Mouse (Mus musculus) erythroblast, embryonic 14.5 days (primary cell): Measurements from ENCODE around the gene Ldlrap1. TPM values are rescaled to one million over a fixed set of nuclear protein-coding genes. Genes with fewer than 3 reads are reported as not detected.
A peak's percentile ranks its signal among the peaks of the same experiment; 100 is the strongest.

Experiments
- H3K27me3 ChIP-seq: 2 replicates; pipeline ENCODE4 v1.6.1; 2012; ENCODE audit warnings: inconsistent platforms; ENCODE audit not compliant: control insufficient read depth
- H3K36me3 ChIP-seq: 2 replicates; pipeline ENCODE4 v1.6.1; 2012; ENCODE audit warnings: mild to moderate bottlenecking, inconsistent platforms; ENCODE audit not compliant: control insufficient read depth
- H3K4me1 ChIP-seq: 2 replicates; pipeline ENCODE4 v1.6.1; 2012; ENCODE audit warnings: inconsistent platforms; ENCODE audit not compliant: control insufficient read depth
- H3K4me3 ChIP-seq: replicated peaks from 2 replicates; pipeline ENCODE3; 2012; ENCODE audit warnings: moderate library complexity, mild to moderate bottlenecking, inconsistent platforms
- H3K9me3 ChIP-seq: 2 replicates; pipeline ENCODE4 v1.6.1; 2012; ENCODE audit warnings: low read length, inconsistent platforms, mixed read lengths; ENCODE audit not compliant: control insufficient read depth
- GATA1 ChIP-seq: IDR thresholded peaks from 2 replicates; pipeline ENCODE4 v1.6.1; 2012; ENCODE audit warnings: low read length, inconsistent platforms, mixed read lengths
- TAL1 ChIP-seq: IDR thresholded peaks from 3 replicates; pipeline ENCODE4 v1.6.1; 2012; ENCODE audit warnings: low read length, inconsistent platforms, mixed read lengths
- polyA plus RNA-seq: library from polyadenylated mRNA; stranded (reverse); fragments of >175 nt; gene quantifications from 2 replicates; pipeline ENCODE4 v1.2.3, GENCODE M21; 2012

The Ldlrap1 gene
- polyA plus RNA-seq, 1 experiment = 3.0 TPM

- no peaks in the 10 kb centered on the region for H3K27me3 ChIP-seq
- TF ChIP-seq TAL1 = no peak
- no peaks in the 10 kb centered on the region for H3K36me3 ChIP-seq
- no peaks in the 10 kb centered on the region for H3K9me3 ChIP-seq
- peaks cover 26% of the 10 kb centered on the region for H3K4me1 ChIP-seq
- H3K4me3 ChIP-seq = no peak overlapping the region
These were observed 11.5 kb upstream of the Ldlrap1 start for GRCm38 (mm10) chr4:134779136-134779934.

- no peak overlapping the region for H3K4me3 ChIP-seq
- H3K36me3 ChIP-seq = no peaks in the 10 kb centered on the region
- no peaks in the 10 kb centered on the region for H3K27me3 ChIP-seq
- H3K9me3 ChIP-seq = no peaks in the 10 kb centered on the region
- peaks cover 46% of the 10 kb centered on the region for H3K4me1 ChIP-seq
- TF ChIP-seq GATA1 (no peak), TAL1 (no peak)
These were observed 8.4 kb upstream of the Ldlrap1 start for GRCm38 (mm10) chr4:134776246-134776645.

- Histone ChIP-seq H3K27me3 (no peaks in the 10 kb centered on the region), H3K4me3 (no peak overlapping the region), H3K9me3 (no peaks in the 10 kb centered on the region), H3K36me3 (no peaks in the 10 kb centered on the region), H3K4me1 (peaks cover 46% of the 10 kb centered on the region)
- TF ChIP-seq TAL1 (no peak), GATA1 (no peak)
These were observed 7.6 kb upstream of the Ldlrap1 start for GRCm38 (mm10) chr4:134775234-134775944.

GRCm38 (mm10) chr4:134774126-134774525 lies 6.3 kb upstream of the Ldlrap1 start:
- H3K36me3 ChIP-seq = no peaks in the 10 kb centered on the region
- no peaks in the 10 kb centered on the region for H3K9me3 ChIP-seq
- H3K27me3 ChIP-seq = peaks cover 2% of the 10 kb centered on the region; the same call in 1 of the 2 replicates
- H3K4me3 ChIP-seq = no peak overlapping the region
- TF ChIP-seq TAL1 (no peak), GATA1 (no peak)
- H3K4me1 ChIP-seq = peaks cover 50% of the 10 kb centered on the region

- H3K36me3 ChIP-seq = no peaks in the 10 kb centered on the region
- no peak overlapping the region for H3K4me3 ChIP-seq
- H3K4me1 ChIP-seq = peaks cover 59% of the 10 kb centered on the region
- H3K9me3 ChIP-seq = no peaks in the 10 kb centered on the region
- H3K27me3 ChIP-seq = peaks cover 4% of the 10 kb centered on the region; the same call in 1 of the 2 replicates
- TF ChIP-seq TAL1 (no peak), GATA1 (no peak)
These were observed 5.2 kb upstream of the Ldlrap1 start for GRCm38 (mm10) chr4:134772805-134773674.

- Histone ChIP-seq H3K9me3 (no peaks in the 10 kb centered on the region), H3K27me3 (peaks cover 4% of the 10 kb centered on the region; the same call in 1 of the 2 replicates), H3K4me3 (no peak overlapping the region), H3K4me1 (peaks cover 71% of the 10 kb centered on the region), H3K36me3 (peaks cover 3% of the 10 kb centered on the region)
- no peak for TF ChIP-seq GATA1
These were observed 2.1 kb upstream of the Ldlrap1 start for GRCm38 (mm10) chr4:134769891-134770290.

GRCm38 (mm10) chr4:134769081-134769811 lies 1.4 kb upstream of the Ldlrap1 start:
- no peak for TF ChIP-seq GATA1
- TF ChIP-seq TAL1 = no peak

GRCm38 (mm10) chr4:134768226-134768888 lies 533 bp upstream of the Ldlrap1 start:
- Histone ChIP-seq H3K36me3 (peaks cover 15% of the 10 kb centered on the region), H3K4me3 (peak overlapping the region; percentile 91), H3K9me3 (no peaks in the 10 kb centered on the region), H3K4me1 (peaks cover 75% of the 10 kb centered on the region), H3K27me3 (peaks cover 4% of the 10 kb centered on the region; the same call in 1 of the 2 replicates)
- TF ChIP-seq GATA1 = no peak
- TF ChIP-seq TAL1 = no peak

More at GRCm38 (mm10) chr4:134769081-134769811, 1.4 kb upstream of the Ldlrap1 start:
- peaks cover 74% of the 10 kb centered on the region for H3K4me1 ChIP-seq
- no peak overlapping the region for H3K4me3 ChIP-seq
- H3K27me3 ChIP-seq = peaks cover 4% of the 10 kb centered on the region; the same call in 1 of the 2 replicates
- no peaks in the 10 kb centered on the region for H3K9me3 ChIP-seq
- peaks cover 9% of the 10 kb centered on the region for H3K36me3 ChIP-seq
